Mouse (Mus musculus): ENCODE data around the gene Arl3.
A peak's percentile ranks its signal among the peaks of the same experiment; 100 is the strongest.

Gene Arl3

DNA sequence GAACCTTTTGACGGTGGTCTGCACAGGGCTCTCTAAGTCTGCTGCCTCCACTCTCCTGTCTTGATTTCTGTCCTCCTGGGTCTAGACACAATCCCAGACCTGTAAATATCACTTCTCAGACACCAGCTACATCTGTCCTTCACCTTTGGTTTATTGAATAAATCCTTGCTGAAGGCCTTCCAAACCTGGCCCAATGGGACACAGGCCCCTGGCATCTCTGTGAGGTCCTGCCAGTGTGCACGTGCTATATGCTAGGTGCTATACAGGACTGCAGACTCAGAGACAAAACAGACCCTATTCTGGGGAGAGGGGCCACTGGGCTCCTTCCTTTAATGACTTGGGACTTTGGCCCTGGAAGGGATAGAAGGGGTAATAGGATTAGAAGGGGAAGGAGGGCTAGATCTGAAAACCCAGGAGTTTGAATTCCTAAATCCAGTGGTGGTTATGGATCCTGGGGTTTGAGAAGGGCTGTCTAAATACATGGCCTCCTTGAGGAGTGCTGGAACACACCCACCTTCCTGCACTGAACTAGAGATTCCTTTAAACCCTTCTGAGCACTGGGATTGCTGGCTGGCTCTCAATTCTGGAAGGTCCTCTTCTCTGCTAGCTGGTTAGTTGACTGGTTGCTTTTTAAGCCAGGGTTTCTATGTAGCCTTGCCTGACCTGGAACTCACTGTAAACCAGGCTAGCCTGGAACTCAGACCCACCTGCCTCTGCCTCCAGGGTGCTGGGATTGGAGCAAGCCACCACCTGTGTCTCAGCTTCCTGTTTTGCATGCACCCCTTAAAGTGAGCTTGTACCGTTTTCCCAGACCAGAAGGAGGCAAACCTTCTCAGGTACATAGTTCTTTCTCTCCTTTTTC is 56.1 kb downstream of the Arl3 start:
- no peak for DNase-seq

DNA sequence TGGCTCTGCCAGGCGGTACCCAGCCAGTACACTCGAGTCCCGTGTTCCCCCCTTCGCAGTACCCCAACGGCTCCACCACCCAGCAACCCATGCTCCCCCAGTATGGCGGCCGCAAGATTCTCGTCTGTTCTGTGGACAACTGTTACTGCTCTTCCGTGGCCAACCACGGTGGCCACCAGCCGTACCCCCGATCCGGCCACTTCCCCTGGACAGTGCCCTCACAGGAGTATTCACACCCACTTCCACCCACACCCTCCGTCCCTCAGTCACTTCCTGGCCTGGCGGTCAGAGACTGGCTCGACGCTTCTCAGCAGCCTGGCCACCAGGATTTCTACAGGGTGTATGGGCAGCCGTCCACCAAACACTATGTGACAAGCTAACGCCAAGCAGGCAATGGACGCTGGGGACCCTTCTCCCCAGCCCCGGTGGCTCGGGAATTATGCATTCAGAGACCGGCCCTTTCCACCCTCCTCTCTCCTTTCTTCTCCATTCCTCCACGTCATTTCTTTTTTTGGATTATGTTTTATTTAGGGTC is 57.6 kb downstream of the Arl3 start:
- DNase-seq = peak in 1 of 2 experiments; percentile 15

DNA sequence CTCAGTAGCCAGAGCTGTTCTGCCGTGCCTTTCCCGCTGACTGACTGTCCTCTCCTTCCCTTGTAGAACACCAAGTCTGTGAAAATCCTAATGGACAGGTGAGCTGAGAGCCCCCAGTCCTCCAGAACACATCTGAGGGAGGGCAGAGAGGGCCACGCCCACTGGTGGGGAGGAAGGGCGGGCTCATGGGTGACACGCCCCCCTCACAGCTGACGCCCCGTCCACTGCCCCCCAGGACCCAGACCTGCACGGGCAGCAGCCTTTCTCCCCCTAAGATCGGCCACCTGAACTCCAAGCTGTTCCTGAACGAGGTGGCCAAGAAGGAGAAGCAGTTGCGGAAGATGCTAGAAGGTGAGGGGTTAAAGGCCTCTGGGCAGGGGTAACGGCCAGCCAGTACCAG is 58.6 kb downstream of the Arl3 start:
- DNase-seq = no peak

DNA sequence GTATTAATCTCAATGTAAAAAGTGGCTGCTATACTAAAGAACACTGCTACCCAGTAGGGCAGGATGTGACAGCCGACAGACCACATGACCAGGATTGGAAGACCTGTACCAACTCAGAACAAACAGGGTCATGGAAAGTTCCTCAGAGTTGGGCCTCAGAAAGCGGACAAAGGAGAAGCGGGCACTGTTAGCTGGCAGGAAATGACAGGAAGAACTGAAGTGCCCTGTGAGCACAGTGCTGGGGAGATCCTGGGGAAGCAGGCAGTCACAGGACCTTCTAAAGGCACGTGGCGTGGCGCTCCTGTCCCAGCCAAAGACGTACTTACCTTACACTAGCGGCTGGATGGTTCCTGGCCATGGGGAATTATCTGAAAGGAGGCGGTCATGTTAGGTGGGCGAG is 61.7 kb downstream of the Arl3 start:
- peak in 1 of 2 experiments; percentile 13 for DNase-seq

DNA sequence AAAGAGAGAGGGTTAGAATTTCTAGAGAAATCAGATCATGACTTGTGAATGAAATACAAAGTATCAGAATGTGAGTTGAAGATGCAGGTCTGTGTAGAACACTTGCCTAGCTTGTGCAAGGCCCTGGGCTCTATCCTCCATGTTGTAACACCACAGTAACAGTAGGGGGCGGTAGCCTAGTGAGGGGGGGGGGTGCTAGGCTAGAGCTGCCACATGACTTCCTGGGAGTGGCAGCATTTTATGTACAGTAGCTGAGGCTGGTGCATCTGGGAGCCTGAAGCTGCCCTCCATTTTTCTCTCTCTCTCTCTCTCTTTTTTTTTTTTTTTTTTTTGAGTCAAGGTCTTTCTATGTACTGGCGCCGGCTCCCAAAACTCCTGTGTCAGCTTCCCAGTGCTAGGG is 62.2 kb downstream of the Arl3 start:
- DNase-seq = no peak

DNA sequence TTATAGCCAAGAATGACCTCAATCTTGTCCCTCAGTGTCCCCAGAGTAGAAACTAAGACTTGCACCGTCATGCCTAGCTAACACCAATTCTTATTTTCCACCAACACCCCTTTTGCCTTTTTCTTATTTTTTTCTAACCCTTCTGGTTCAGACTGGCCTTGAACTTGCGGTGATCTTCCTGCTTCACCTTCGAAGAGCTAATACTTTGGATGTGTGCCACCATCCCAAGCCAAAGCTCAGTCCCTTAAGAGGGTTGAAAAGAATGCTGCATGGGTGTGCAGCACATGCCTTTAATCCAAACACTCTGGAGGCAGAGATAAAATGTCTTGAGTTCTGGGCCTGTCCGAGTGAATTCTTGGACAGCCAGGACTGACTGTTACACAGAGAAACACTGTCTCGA is 62.6 kb downstream of the Arl3 start:
- DNase-seq = no peak

DNA sequence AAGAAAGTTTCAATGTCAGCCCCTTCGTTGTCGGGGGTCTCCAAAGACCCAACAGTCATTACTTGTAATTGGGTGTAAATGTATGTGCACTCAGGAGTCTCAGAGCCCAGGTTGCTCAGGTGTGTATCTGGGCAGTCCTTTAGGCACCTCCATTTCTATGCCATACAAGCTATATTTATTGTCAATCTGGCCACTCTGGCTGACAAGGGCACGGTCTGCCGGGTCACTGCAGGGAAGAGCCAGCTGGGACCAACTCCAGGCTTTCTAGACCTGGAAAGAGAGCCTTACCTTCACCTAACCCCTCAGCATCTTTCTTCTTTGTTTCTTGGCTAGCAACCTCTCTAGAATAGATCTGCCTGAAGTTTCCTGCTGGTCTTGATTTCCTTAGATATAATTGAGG is 63.3 kb downstream of the Arl3 start:
- peak; percentile 57 to 60 for DNase-seq

DNA sequence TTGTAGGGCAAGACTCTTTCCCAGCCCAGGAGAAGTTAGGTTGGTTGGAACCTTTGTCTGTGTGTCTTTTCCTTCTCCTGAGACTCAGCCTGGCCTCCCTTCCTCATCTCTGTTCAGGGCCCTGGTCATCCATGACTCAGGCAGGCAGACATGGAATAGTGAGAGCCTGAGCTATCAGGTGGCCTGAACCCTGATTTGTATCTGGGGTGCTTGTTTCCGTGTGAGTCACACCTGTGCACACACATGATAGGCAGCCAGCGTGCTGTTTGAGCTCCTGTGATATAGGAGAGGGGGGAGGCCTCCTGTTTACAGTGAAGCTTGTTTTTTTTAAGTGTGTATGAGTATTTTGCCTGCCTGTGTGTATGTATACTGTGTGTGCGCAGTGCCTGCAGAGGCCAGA is 63.8 kb downstream of the Arl3 start:
- no peak for DNase-seq

DNA sequence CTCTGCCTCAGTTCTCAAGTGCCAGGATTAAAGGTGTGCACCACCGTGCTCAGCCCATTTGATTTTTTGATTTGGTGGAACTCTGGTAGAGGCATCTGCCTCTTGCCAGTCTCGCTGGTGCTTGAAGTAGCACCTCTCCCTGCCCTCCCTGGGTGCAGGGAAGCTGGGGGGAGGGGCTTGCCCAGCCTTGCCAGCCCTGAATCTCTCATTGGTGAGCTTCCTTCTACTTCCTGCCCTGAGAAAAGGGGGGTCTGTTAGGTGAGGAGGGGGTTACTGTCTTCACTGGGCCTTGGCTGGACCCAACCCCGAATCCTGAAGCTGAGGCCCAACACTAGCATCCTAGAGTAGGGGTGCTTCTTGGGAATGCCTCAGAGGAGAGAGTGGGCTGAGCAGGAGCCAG is 64.3 kb downstream of the Arl3 start:
- DNase-seq = peak in 1 of 2 experiments; percentile 11

DNA sequence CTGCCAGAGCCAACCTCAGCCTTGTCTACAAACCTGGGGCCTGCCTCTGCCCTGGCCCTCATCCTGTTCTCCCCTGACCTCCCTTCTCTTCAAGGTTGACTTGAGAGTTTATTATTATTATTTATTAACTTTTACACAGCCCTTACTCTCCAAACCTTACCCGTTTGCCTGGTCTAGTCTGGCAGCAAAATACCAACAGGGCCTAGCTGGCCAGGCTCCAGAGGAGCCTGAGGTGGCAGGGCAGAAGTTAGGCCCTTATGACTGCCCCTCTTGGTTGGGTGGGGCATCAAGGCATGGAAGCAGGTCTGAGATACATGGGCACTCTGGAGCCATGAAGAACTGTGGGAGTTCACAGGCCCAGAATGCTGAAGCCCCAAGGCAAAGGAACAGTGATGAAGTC is 65.2 kb downstream of the Arl3 start:
- DNase-seq = peak in 1 of 2 experiments; percentile 20

DNA sequence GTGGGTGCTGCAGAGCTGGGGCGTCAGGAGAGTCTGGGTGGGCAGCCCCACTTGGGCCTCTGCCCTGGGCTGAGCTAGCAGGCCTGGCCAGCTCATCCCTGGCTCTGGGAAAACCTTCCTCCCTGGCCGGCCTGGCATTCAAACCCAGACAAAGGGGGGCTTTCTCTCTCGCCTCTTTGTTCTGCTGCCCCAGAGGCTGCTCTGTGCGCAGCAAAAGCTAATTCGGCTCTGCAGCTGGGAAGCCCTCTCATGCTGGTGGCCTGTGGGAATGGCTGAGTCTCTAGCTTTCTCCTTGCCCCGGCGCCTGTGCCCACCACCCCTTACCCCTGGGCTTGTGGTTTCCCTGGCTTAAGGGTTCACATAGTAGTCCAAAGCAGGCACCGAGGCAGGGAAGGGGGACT is 65.8 kb downstream of the Arl3 start:
- DNase-seq = peak in 1 of 2 experiments; percentile 32

DNA sequence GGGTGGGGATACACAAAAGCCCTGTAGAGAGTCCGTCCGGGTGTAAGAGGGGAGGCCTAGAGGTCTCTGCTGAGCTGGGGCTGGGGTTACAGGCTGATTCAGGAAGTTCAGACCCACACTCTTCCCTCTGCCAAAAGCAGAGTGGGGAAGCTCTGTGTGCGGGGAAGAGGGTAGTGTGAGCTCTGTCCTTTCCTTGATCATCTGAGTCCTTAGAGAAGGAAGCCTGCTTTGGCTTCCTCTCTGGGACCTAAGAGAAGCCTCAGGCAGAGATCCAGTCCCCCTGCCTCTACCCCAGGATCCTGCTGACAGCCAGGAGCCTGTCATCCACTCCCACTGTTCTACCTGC is 66.7 kb downstream of the Arl3 start:
- no peak for DNase-seq

DNA sequence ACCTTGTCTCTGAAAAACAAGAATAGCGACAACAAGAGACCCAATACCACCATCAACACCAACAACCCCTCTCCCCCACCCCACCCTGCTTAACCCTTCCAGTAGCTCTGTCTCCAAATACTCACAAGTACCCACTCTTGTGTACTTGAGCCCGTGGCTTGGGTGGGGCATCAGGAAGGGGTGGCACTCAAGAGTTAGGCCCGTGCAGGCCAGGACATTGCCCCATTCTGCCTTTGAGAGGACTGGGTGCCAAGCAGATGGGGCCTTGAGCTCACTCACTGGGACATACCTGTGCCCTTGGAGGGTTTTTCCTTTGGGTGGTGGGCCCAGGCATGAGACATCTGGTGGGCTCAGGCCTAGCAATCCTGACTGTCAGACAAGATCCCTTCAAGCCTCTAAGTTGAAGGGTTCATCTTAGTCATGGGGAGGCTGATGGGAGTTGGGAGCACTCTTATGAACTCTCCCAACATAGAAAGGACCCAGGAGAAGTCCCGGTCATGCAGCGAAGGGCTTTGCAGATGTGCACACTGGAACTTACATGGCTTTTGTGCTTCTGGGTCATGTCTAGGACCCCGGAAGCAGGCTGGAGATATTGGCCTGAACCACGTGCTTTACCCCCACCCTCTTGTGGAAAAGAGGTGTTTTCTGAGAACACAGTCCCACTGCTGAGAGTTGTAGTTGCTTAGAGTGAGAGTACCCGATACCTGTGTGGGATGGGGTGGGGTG is 67.2 kb downstream of the Arl3 start:
- DNase-seq = no peak

DNA sequence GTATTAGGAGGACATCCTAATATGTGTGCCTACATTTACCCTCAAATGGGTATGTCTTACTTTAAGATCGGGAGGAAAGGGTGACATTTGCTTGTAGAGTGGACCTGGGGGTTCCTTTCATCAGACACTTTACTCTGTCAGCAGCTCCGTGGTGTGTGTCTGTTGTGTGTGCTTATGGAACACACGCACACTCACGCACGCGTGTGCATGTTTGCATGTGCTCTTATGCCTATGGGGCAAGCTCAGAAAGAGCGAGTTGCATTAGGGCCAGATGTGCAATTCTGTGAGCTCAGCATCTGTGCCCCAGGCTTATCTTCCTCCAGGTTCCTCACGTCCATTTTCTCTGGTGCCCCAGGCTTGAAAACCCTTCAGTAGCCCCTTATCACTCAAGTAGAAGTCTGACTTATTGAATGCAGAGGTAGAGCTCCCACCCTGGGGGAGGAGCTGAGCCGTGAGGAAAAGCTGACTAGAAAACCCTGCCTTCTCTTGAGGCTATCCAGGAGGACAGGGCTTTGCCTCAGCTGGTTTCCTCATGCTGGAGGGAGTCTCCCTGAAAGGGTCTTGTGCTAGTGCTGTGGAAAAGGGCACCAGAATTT is 68.1 kb downstream of the Arl3 start:
- DNase-seq = no peak

DNA sequence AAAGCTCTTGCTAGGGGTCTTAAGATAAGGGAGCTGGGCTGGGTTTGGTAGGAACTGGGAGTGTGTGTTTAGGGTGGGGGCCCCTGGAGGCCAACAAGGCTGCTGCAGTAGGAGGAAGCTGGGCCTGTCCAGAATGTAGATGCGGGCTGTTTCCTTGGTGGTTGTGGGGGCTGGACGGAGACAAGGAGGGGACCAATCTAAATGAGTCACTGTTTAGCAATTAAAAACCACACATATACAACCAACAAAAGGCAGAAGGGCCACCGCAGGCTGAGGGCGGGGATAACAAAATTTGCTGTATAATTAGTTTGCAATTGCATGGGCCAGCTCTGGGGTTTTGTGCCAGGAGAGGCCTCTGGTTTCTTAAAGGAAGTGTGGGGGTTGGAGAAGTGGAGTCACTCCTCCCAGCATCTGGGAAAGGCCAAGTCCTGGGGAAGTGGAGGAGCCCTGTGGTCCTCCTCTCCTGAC is 68.9 kb downstream of the Arl3 start:
- peak in 1 of 2 experiments; percentile 44 for DNase-seq

DNA sequence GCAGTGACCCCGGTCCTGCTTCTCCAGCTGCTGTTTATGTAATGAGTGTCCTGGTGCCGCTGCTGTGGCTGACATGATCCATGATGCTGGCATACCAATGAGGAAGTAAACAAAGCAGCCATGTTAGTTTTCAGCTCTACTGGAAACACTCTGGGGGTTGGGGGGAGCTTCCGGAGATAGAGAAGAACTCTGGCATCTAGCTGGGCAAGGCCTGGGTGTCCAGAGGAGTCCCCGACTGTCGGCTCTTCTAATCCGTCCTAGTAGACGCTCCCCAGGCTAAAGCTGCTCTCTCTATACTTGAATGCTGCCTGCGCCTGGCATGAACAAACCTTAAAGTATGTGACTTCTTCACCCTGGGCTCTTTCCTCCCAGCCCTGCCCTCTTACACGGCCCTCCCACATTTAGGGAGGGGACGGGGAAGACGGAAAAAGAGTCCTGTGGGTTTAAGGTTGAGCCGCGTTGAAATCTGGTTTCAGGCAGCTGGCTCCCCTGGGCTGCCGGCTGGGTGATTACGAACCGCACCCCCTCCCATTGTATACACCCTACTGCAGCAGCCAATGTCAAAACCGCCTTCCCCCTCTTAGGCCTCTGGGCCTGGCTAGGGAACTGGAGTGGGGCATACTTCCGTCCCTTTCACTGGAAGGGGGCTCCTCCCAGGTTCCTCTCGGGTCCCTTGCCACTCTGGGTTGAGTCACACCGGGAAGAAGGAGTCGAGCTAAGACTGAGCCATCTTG is 69.5 kb downstream of the Arl3 start:
- DNase-seq = peak in 1 of 2 experiments; percentile 51

DNA sequence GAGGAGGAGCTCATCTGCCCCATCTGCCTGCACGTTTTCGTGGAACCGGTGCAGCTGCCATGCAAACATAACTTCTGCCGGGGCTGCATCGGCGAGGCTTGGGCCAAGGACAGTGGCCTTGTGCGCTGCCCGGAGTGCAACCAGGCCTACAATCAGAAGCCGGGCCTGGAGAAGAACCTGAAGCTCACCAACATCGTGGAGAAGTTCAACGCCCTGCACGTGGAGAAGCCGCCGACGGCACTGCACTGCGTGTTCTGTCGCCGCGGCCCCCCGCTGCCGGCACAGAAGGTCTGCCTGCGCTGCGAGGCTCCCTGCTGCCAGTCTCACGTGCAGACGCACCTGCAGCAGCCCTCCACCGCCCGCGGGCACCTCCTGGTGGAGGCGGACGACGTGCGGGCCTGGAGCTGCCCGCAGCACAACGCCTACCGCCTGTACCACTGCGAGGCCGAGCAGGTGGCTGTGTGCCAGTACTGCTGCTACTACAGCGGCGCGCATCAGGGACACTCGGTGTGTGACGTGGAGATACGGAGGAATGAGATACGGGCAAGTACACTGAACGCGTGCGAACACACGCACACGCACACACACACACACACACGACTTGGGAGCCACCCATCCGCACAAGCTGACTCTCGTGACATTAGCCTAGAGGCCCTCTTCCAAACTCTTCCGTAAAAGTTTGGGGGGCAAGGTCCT is 70.4 kb downstream of the Arl3 start:
- peak; percentile 72 to 86 for DNase-seq

DNA sequence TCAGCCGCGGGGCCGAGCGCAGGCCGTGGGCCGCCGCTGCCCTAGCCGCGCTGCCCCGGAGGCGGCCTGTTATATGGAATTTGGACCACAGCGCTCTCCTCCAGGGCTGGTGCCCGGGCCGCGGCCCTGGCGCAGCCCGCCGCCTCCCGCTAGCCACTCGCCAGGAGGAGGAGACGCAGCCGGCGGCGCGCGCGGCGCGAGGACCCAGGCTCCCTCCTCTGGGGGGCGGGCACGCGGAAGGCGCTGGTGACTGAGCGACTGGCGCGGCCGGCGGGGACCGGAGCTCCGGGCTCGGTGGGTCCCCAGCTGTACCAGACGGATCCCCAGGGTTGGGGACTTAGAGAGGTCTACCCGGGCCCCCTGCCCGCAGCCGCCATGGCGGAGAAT is 70.9 kb downstream of the Arl3 start:
- DNase-seq = peak; percentile 75 to 85

DNA sequence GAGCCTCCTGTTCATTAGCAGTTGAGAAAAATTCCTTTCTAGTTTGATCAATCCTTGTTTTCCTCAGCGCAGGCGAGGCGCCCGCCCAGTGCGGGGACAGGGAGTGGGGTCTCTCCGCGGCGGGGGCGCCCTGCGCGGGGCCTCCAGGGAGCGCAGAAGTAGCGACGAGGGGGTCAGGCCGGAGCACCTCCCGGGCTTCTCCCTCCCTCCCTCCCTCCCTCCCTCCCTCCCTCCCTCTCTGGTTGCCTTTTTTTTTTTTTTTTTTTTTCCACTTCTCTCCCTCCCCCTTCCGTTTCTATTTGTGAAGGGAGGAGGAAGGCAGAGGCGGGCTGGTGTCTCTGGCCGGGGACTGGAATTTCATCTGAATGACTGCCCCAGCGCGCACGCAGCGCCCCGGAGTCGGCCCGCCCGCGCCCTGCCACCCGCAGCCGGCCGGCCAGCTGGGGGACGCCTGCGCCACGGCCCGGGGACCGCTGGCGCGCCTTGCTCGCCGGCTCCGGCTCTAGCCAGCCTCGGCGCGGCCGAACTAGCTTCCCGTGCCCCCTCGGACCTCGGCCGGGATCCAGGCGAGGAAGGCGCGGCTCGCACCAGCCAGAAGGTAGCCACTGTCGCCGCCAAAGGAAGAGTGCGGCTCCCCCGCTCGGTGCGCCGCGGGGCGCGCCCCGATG is 71.5 kb downstream of the Arl3 start, which contains the start of gene Trim8:
Trim8 (plus strand) TSS at position 302 of the 668 bp plus-strand sequence.
- DNase-seq = peak; percentile 74 to 84

DNA sequence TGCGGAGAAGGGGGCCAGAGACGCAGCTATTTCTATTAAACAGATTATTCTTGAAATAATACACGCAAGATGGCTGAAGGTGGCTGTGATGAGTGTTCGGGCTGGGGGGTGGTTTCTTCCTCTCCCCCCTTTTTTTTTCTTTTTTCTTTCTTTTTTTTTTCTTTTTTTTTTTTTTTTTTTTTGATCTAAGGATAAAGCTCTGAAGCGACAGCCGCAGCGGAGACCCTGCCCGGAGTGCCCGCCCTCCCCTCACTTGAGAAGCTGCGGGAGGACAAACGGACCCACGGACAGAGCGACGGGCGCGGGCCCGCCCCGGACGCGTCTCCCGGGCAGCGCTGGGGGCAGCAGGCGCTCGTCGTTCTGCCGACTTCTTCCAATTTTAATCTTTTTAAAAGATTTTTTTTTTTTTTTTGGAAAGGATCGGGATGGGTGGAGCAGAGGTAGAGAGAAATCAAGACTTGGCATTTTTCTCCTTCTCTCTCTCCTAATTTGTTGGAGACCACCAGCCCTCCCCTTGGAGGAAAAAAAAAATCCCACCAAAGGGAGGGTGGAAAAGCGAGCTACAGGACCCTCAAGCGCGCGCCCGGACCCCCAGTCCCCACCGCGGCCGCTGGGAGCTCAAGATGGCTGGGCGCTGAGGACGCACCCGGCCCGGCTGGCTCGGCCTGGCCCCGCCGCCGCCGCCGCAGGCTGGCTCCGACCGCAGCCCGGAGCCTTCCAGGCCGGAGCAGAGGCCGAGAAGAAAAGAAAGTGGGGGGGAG is 72.2 kb downstream of the Arl3 start:
- peak; percentile 58 to 74 for DNase-seq

All from cerebellum, adult 18-20 months (tissue).